Mouse (Mus musculus) limb, embryonic 15.5 days (tissue): ENCODE results near the gene Dstn. TPM values are rescaled to one million over a fixed set of nuclear protein-coding genes. Genes with fewer than 3 reads are reported as not detected.

ENCODE experiments used
- ATAC-seq: fragments of 200-750 bp; cut with Nextera tagmentation; 2 replicates; pipeline ENCODE4 v1.8.0; 2017; ENCODE audit warnings: low read depth, moderate TSS enrichment; ENCODE audit not compliant: insufficient number of reproducible peaks, low FRiP score, low TSS enrichment
- H3K27ac ChIP-seq: fragments of 300-500 bp; sonication (generic); 2 replicates; pipeline ENCODE4 v1.5.1; 2015; ENCODE audit warnings: moderate library complexity, mild to moderate bottlenecking, inconsistent platforms
- H3K27me3 ChIP-seq: fragments of 300-500 bp; sonication (generic); 2 replicates; pipeline ENCODE4 v1.6.1; 2015; ENCODE audit warnings: inconsistent platforms
- H3K36me3 ChIP-seq: fragments of 300-500 bp; sonication (generic); 2 replicates; pipeline ENCODE4 v1.6.1; 2015; ENCODE audit warnings: inconsistent platforms
- H3K4me1 ChIP-seq: fragments of 300-500 bp; sonication (generic); 2 replicates; pipeline ENCODE4 v1.6.1; 2015; ENCODE audit warnings: inconsistent platforms
- H3K4me2 ChIP-seq: fragments of 300-500 bp; sonication (generic); 2 replicates; pipeline ENCODE4 v1.6.1; 2015; ENCODE audit warnings: mild to moderate bottlenecking, inconsistent platforms
- H3K4me3 ChIP-seq: fragments of 300-500 bp; sonication (generic); 2 replicates; pipeline ENCODE4 v1.5.1; 2015; ENCODE audit warnings: mild to moderate bottlenecking, inconsistent platforms
- H3K9ac ChIP-seq: fragments of 300-500 bp; sonication (generic); 2 replicates; pipeline ENCODE4 v1.6.1; 2015; ENCODE audit warnings: inconsistent platforms
- H3K9me3 ChIP-seq: fragments of 300-500 bp; sonication (generic); 2 replicates; pipeline ENCODE4 v1.6.1; 2016; ENCODE audit warnings: inconsistent platforms
- WGBS: fragments of 180-500 bp; shearing (Covaris S2); methylation state at CpG from one replicate; pipeline ENCODE4 v1.1.7; 2015; 5-methylcytosine and 5-hydroxymethylcytosine counted together
- polyA plus RNA-seq: library from polyadenylated mRNA; unstranded; fragments of >200 nt; fragmentation: Nextera tagmentation; extraction: Ambion mirVana; gene quantifications from 2 replicates; pipeline ENCODE4 v1.2.1, GENCODE M21; 2015

The Dstn gene
- polyA plus RNA-seq, 1 experiment from 2014 or later: 458 TPM

DNA sequence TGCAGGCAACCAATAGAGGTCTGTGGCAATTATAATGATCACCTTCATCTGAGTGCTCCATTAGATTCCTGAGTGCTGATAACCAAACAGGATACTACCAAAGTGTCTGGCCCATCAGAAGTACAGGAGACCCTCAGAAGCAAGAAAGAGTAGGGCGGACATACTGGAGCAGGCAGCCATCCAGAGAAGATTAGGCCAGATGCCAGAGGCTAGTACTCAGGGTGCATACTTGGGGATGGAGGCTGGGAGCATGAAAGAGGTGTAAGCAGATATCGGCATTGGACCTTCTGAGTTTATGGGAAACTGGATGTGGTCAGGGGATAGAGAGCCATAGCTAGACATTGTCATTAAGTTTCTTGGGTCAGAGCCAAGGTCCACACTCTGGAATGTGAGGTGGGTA is 55.7 kb downstream of the Dstn start:
- H3K9me3 ChIP-seq: no peaks in the 10 kb centered on the region
- no peak overlapping the region for H3K4me3 ChIP-seq
- H3K27ac ChIP-seq: no peak overlapping the region
- H3K9ac ChIP-seq: no peak overlapping the region
- no peak overlapping the region for H3K4me2 ChIP-seq
- no peaks in the 10 kb centered on the region for H3K4me1 ChIP-seq
- no peaks in the 10 kb centered on the region for H3K27me3 ChIP-seq
- 77% methylated on average over 2 of the region's 2 CpGs for WGBS
- peaks cover 93% of the 10 kb centered on the region for H3K36me3 ChIP-seq
- no peak for ATAC-seq

GRCm38 (mm10) chr2:143971887-143972286 is 56.8 kb downstream of the Dstn start:
- H3K27me3 ChIP-seq: no peaks in the 10 kb centered on the region
- H3K27ac ChIP-seq: no peak overlapping the region
- H3K4me2 ChIP-seq: no peak overlapping the region
- no peak for ATAC-seq
- H3K9ac ChIP-seq: no peak overlapping the region
- no peaks in the 10 kb centered on the region for H3K9me3 ChIP-seq
- WGBS: 89% methylated on average over 2 of the region's 2 CpGs
- H3K4me1 ChIP-seq: no peaks in the 10 kb centered on the region
- no peak overlapping the region for H3K4me3 ChIP-seq
- H3K36me3 ChIP-seq: peaks cover 92% of the 10 kb centered on the region

GRCm38 (mm10) chr2:143973161-143973560 is 58.0 kb downstream of the Dstn start:
- peaks cover 86% of the 10 kb centered on the region for H3K36me3 ChIP-seq
- H3K9me3 ChIP-seq: no peaks in the 10 kb centered on the region
- no peak overlapping the region for H3K9ac ChIP-seq
- H3K4me1 ChIP-seq: peaks cover 5% of the 10 kb centered on the region; the same call in 1 of the 2 replicates
- no peak overlapping the region for H3K4me3 ChIP-seq
- H3K27ac ChIP-seq: no peak overlapping the region
- ATAC-seq: no peak
- 87% methylated on average over 7 of the region's 7 CpGs for WGBS
- H3K4me2 ChIP-seq: no peak overlapping the region
- H3K27me3 ChIP-seq: no peaks in the 10 kb centered on the region

- no peak overlapping the region for H3K4me3 ChIP-seq
- WGBS: 91% methylated on average over 5 of the region's 5 CpGs
- H3K27ac ChIP-seq: no peak overlapping the region
- H3K9ac ChIP-seq: no peak overlapping the region
- H3K36me3 ChIP-seq: peaks cover 76% of the 10 kb centered on the region
- no peak overlapping the region for H3K4me2 ChIP-seq
- no peaks in the 10 kb centered on the region for H3K9me3 ChIP-seq
- H3K27me3 ChIP-seq: no peaks in the 10 kb centered on the region
- no peak for ATAC-seq
- H3K4me1 ChIP-seq: peaks cover 5% of the 10 kb centered on the region
These were observed 60.1 kb downstream of the Dstn start for GRCm38 (mm10) chr2:143975146-143975649.

GRCm38 (mm10) chr2:143978444-143979147 is 63.5 kb downstream of the Dstn start:
- no peak overlapping the region for H3K4me2 ChIP-seq

GRCm38 (mm10) chr2:143980781-143981398 is 65.8 kb downstream of the Dstn start:
- Histone ChIP-seq H3K27ac (no peak overlapping the region), H3K36me3 (peaks cover 61% of the 10 kb centered on the region), H3K4me3 (no peak overlapping the region), H3K9me3 (no peaks in the 10 kb centered on the region), H3K9ac (no peak overlapping the region), H3K27me3 (no peaks in the 10 kb centered on the region), H3K4me1 (peaks cover 15% of the 10 kb centered on the region), H3K4me2 (no peak overlapping the region)
- 41% methylated on average over 6 of the region's 6 CpGs for WGBS
- ATAC-seq: no peak

More at GRCm38 (mm10) chr2:143978444-143979147, 63.5 kb downstream of the Dstn start:
- no peak overlapping the region for H3K9ac ChIP-seq
- no peak overlapping the region for H3K27ac ChIP-seq
- no peak overlapping the region for H3K4me3 ChIP-seq
- H3K9me3 ChIP-seq: no peaks in the 10 kb centered on the region
- ATAC-seq: no peak
- H3K27me3 ChIP-seq: no peaks in the 10 kb centered on the region
- peaks cover 12% of the 10 kb centered on the region for H3K4me1 ChIP-seq
- WGBS: 88% methylated on average over 8 of the region's 8 CpGs
- H3K36me3 ChIP-seq: peaks cover 61% of the 10 kb centered on the region

DNA sequence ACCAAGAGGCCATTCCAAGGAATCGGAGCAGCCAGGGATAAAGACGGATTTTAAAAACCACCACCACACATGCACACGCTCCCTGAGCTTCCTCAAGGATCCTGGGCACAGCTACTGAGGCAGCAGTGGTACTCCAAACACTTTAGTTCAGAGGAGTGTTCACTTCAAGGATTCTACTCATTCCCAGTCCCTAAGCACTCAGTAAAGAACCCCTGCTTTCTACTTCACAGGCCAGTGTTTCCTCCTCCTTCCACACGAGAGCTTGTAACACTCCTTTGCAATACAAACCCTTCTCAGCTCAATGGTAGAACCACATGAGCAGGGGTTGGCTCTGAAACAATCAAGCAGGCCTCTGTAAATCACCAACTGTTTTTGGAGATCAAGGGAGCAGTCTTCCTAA is 67.0 kb downstream of the Dstn start:
- ATAC-seq: no peak
- peaks cover 57% of the 10 kb centered on the region for H3K36me3 ChIP-seq
- H3K4me2 ChIP-seq: no peak overlapping the region
- no peak overlapping the region for H3K4me3 ChIP-seq
- no peak overlapping the region for H3K27ac ChIP-seq
- no peaks in the 10 kb centered on the region for H3K27me3 ChIP-seq
- 76% methylated on average over 4 of the region's 4 CpGs for WGBS
- H3K9ac ChIP-seq: no peak overlapping the region
- peaks cover 15% of the 10 kb centered on the region for H3K4me1 ChIP-seq
- H3K9me3 ChIP-seq: no peaks in the 10 kb centered on the region

DNA sequence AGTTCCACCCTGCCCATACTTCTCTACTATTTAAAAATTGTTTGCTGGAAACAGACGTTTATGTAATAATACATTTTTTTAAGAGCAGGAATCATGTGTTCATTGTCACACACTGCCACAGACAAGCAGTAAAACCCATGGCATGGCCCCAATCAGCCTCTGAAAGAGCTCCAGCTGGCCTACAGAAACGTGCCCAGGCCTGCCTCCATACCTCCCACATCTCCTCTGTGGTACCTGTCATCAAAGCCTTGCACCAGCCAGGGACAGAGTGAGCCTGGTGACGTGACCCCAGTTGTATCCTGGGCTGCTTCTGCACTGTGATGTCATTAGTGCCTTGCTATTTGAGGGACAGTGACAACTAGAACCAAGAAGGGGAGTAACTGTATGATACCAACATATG is 67.8 kb downstream of the Dstn start:
- H3K27me3 ChIP-seq: no peaks in the 10 kb centered on the region
- H3K27ac ChIP-seq: no peak overlapping the region
- H3K36me3 ChIP-seq: peaks cover 60% of the 10 kb centered on the region
- H3K4me3 ChIP-seq: no peak overlapping the region
- no peak overlapping the region for H3K4me2 ChIP-seq
- H3K9ac ChIP-seq: no peak overlapping the region
- 34% methylated on average over 3 of the region's 3 CpGs for WGBS
- H3K9me3 ChIP-seq: no peaks in the 10 kb centered on the region
- H3K4me1 ChIP-seq: peaks cover 11% of the 10 kb centered on the region
- ATAC-seq: no peak

GRCm38 (mm10) chr2:143983482-143983881 is 68.4 kb downstream of the Dstn start:
- no peak overlapping the region for H3K4me3 ChIP-seq
- H3K27ac ChIP-seq: no peak overlapping the region
- H3K27me3 ChIP-seq: no peaks in the 10 kb centered on the region
- ATAC-seq: no peak
- peaks cover 10% of the 10 kb centered on the region; the same call in 1 of the 2 replicates for H3K4me1 ChIP-seq
- peaks cover 58% of the 10 kb centered on the region for H3K36me3 ChIP-seq
- no peak overlapping the region for H3K9ac ChIP-seq
- H3K4me2 ChIP-seq: no peak overlapping the region
- WGBS: 57% methylated on average over 2 of the region's 2 CpGs
- no peaks in the 10 kb centered on the region for H3K9me3 ChIP-seq

DNA sequence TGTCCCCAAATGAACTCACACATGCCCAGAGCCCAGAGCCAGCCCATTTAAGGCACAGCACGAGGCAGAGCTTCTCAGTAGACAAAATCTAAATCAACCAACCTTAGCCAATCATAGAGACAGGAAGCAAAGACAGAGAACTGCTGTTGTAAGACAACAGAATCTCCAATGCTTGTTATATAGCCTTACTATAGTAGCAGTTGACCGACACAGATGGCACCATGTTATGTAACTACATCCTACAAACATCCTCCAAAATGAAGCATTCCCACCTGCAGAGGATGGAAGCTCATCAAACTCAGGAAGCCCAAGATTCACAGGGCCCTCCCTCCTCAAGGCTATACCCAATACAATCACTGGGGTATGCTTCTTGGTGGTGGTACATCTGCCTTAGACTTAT is 72.4 kb downstream of the Dstn start:
- no peak overlapping the region for H3K9ac ChIP-seq
- no peak overlapping the region for H3K4me2 ChIP-seq
- 76% methylated on average over 2 of the region's 2 CpGs for WGBS
- no peaks in the 10 kb centered on the region for H3K27me3 ChIP-seq
- no peaks in the 10 kb centered on the region for H3K9me3 ChIP-seq
- H3K27ac ChIP-seq: no peak overlapping the region
- H3K4me3 ChIP-seq: no peak overlapping the region
- H3K36me3 ChIP-seq: peaks cover 50% of the 10 kb centered on the region
- ATAC-seq: no peak
- H3K4me1 ChIP-seq: peaks cover 28% of the 10 kb centered on the region; the same call in 1 of the 2 replicates

GRCm38 (mm10) chr2:143988016-143988415 is 72.9 kb downstream of the Dstn start:
- peaks cover 26% of the 10 kb centered on the region; the same call in 1 of the 2 replicates for H3K4me1 ChIP-seq
- H3K9me3 ChIP-seq: no peaks in the 10 kb centered on the region
- 90% methylated on average over 3 of the region's 3 CpGs for WGBS
- no peak overlapping the region for H3K4me2 ChIP-seq
- H3K9ac ChIP-seq: no peak overlapping the region
- no peak overlapping the region for H3K4me3 ChIP-seq
- H3K27me3 ChIP-seq: no peaks in the 10 kb centered on the region
- H3K27ac ChIP-seq: no peak overlapping the region
- H3K36me3 ChIP-seq: peaks cover 49% of the 10 kb centered on the region
- ATAC-seq: no peak

GRCm38 (mm10) chr2:143990997-143991396 is 75.9 kb downstream of the Dstn start:
- Histone ChIP-seq H3K36me3 (peaks cover 23% of the 10 kb centered on the region), H3K4me1 (0 out of 2 replicates have a peak, but pooled peaks cover 18% of the 10 kb centered on the region), H3K4me2 (no peak overlapping the region), H3K27me3 (no peaks in the 10 kb centered on the region), H3K4me3 (no peak overlapping the region), H3K27ac (no peak overlapping the region; the same call in 1 of the 2 replicates), H3K9me3 (no peaks in the 10 kb centered on the region), H3K9ac (no peak overlapping the region)
- no peak for ATAC-seq
- 57% methylated on average over 1 of the region's 1 CpGs for WGBS
